Mouse (Mus musculus) neural tube, embryonic 11.5 days (tissue): ENCODE results near the gene Hfe. TPM values are rescaled to one million over a fixed set of nuclear protein-coding genes. Genes with fewer than 3 reads are reported as not detected.
"Not testable (repeated sequence)": the region's sequence is repeated elsewhere in the genome, so short reads cannot be mapped to it uniquely, and the experiment has no call there.

Experiments used
- ATAC-seq: fragments of 200-750 bp; cut with Nextera tagmentation; 2 replicates; pipeline ENCODE4 v1.8.0; 2017; ENCODE audit warnings: moderate number of reproducible peaks, mild to moderate bottlenecking, moderate TSS enrichment, moderate library complexity; ENCODE audit not compliant: insufficient read depth, low FRiP score, low TSS enrichment
- DNase-seq: peaks from one replicate; pipeline ENCODE4 v3.0.0-alpha.2; 2015; ENCODE audit warnings: low spot score
- H3K27ac ChIP-seq: fragments of 300-500 bp; sonication (generic); 2 replicates; pipeline ENCODE4 v1.5.1; 2014; ENCODE audit warnings: low read depth, mild to moderate bottlenecking, low read length
- H3K27me3 ChIP-seq: fragments of 300-500 bp; sonication (generic); 2 replicates; pipeline ENCODE4 v1.6.1; 2014; ENCODE audit warnings: mild to moderate bottlenecking, low read length, mixed read lengths; ENCODE audit not compliant: control insufficient read depth, insufficient read depth
- H3K36me3 ChIP-seq: fragments of 300-500 bp; sonication (generic); 2 replicates; pipeline ENCODE4 v1.6.1; 2014; ENCODE audit warnings: mild to moderate bottlenecking, low read length, moderate library complexity, mixed read lengths; ENCODE audit not compliant: control insufficient read depth, insufficient read depth
- H3K4me1 ChIP-seq: fragments of 300-500 bp; sonication (generic); 2 replicates; pipeline ENCODE4 v1.6.1; 2014; ENCODE audit warnings: low read length, mixed read lengths; ENCODE audit not compliant: control insufficient read depth, insufficient read depth
- H3K4me2 ChIP-seq: fragments of 300-500 bp; sonication (generic); 2 replicates; pipeline ENCODE4 v1.6.1; 2014; ENCODE audit warnings: low read depth, mild to moderate bottlenecking, moderate library complexity
- H3K4me3 ChIP-seq: fragments of 300-500 bp; sonication (generic); 2 replicates; pipeline ENCODE4 v1.5.1; 2014; ENCODE audit warnings: low read depth, low read length
- H3K9ac ChIP-seq: fragments of 300-500 bp; sonication (generic); 2 replicates; pipeline ENCODE4 v1.6.1; 2014; ENCODE audit warnings: mild to moderate bottlenecking, low read length
- H3K9me3 ChIP-seq: fragments of 300-500 bp; sonication (generic); 2 replicates; pipeline ENCODE4 v1.6.1; 2016; ENCODE audit warnings: low read length; ENCODE audit not compliant: control insufficient read depth
- WGBS: fragments of 180-500 bp; shearing (Covaris S2); extraction: QIAGEN DNeasy Blood & Tissue Kit; methylation state at CpG from one replicate; pipeline ENCODE4 v1.1.7; 2014; 5-methylcytosine and 5-hydroxymethylcytosine counted together
- polyA plus RNA-seq: library from polyadenylated mRNA; unstranded; fragments of >200 nt; fragmentation: Nextera tagmentation; extraction: Ambion mirVana; gene quantifications from 2 replicates; pipeline ENCODE4 v1.2.1, GENCODE M21; 2014

The Hfe gene
- polyA plus RNA-seq, 1 experiment from 2014 or later: 3.3 TPM

DNA sequence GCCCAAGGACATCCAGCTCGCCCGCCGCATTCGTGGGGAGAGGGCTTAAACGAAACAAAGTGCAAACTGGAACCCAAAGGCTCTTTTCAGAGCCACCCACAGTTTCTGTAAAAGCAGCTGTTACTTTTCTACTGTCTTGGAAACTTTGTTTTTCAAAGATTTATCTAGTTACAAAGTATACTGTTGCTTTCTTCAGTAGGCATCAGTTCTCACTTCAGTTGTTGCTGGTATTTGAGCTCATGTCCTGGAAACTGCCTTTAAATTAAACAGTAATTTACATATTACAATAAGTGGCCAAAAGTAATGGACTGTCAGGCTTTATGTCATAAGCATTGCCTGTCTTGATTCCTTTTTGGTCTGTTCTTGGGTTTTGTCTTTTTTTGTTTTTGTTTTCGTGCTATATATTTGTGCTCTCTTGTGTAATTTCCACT lies 42.1 kb upstream of the Hfe start:
- Histone ChIP-seq H3K36me3 (no peaks in the 10 kb centered on the region), H3K4me1 (peaks cover 9% of the 10 kb centered on the region; the same call in 1 of the 2 replicates), H3K4me3 (peak overlapping the region; percentile 34), H3K4me2 (peak overlapping the region; percentile 50), H3K9me3 (no peaks in the 10 kb centered on the region), H3K27ac (peak overlapping the region; percentile 73), H3K27me3 (no peaks in the 10 kb centered on the region), H3K9ac (peak overlapping the region; percentile 65)
- WGBS: 3% methylated on average over 6 of the region's 6 CpGs
- no peak for ATAC-seq
- no peak for DNase-seq

GRCm38 (mm10) chr13:23752067-23752741 lies 41.5 kb upstream of the Hfe start, which contains the start of gene Hist1h3b:
Hist1h3b (plus strand) TSS chr13:23752267.
- peak within 1 kb of the TSS; percentile 36 for H3K4me3 ChIP-seq
- DNase-seq: peak; percentile 93
- H3K27me3 ChIP-seq, H3K9me3 ChIP-seq, H3K4me1 ChIP-seq, H3K36me3 ChIP-seq: not testable (repeated sequence)
- H3K4me2 ChIP-seq: peak within 1 kb of the TSS; percentile 50
- WGBS: under 1% methylated on average over 15 of the region's 47 CpGs
- H3K27ac ChIP-seq: peak within 1 kb of the TSS; percentile 85
- H3K9ac ChIP-seq: peak within 1 kb of the TSS; percentile 65
- ATAC-seq: peak; percentile 87

DNA sequence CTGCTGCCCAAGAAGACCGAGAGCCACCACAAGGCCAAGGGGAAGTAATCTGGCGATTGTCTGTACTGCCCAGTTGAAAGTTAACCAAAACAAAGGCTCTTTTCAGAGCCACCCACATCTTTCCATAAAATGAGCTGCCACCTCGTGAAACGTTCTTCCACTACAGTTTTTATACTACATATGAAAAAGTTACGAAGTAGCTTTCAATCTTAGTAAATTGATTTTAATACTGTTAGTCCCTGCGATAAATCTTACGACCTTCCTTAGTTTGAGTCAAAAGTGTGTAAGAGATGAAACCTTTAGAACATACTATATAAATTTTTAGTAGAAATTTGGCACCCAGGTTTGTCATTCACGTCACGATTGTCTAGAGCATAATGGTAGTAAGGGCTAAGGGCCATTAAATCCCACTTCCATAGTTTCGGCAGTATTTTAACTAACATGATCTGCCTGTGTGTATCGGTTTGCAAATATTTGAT lies 40.9 kb upstream of the Hfe start:
- DNase-seq: no peak
- Histone ChIP-seq H3K9ac (peak overlapping the region; percentile 46), H3K4me3 (peak overlapping the region; percentile 36), H3K9me3 (no peaks in the 10 kb centered on the region), H3K36me3 (no peaks in the 10 kb centered on the region), H3K4me2 (peak overlapping the region; percentile 40), H3K27ac (peak overlapping the region; percentile 85), H3K27me3 (no peaks in the 10 kb centered on the region), H3K4me1 (peaks cover 8% of the 10 kb centered on the region; the same call in 1 of the 2 replicates)
- ATAC-seq: 0 out of 2 replicates have a peak, but pooled peaks have one; percentile 8
- 1% methylated on average over 11 of the region's 11 CpGs for WGBS

GRCm38 (mm10) chr13:23750839-23751477 lies 40.3 kb upstream of the Hfe start, which contains the start of gene Hist1h2ab:
Hist1h2ab (plus strand) TSS chr13:23751126.
- ATAC-seq: peak; percentile 35
- not testable (repeated sequence) for H3K9me3 ChIP-seq, H3K27me3 ChIP-seq, H3K4me1 ChIP-seq, H3K36me3 ChIP-seq
- under 1% methylated on average over 25 of the region's 47 CpGs for WGBS
- Histone ChIP-seq H3K4me2 (peak within 1 kb of the TSS; percentile 40), H3K4me3 (peak within 1 kb of the TSS; percentile 36), H3K9ac (peak within 1 kb of the TSS; percentile 46), H3K27ac (peak within 1 kb of the TSS; percentile 85)
- peak; percentile 82 for DNase-seq

GRCm38 (mm10) chr13:23749563-23750121 lies 39.0 kb upstream of the Hfe start:
- ATAC-seq (no peak), DNase-seq (no peak)
- H3K4me1 ChIP-seq: peaks cover 8% of the 10 kb centered on the region; the same call in 1 of the 2 replicates
- no peak overlapping the region for H3K4me3 ChIP-seq
- peak overlapping the region; percentile 42; the same call in 1 of the 2 replicates for H3K27ac ChIP-seq
- H3K36me3 ChIP-seq: no peaks in the 10 kb centered on the region
- H3K9me3 ChIP-seq: no peaks in the 10 kb centered on the region
- no peaks in the 10 kb centered on the region for H3K27me3 ChIP-seq
- 92% methylated on average over 5 of the region's 5 CpGs for WGBS
- no peak overlapping the region for H3K4me2 ChIP-seq
- H3K9ac ChIP-seq: no peak overlapping the region

DNA sequence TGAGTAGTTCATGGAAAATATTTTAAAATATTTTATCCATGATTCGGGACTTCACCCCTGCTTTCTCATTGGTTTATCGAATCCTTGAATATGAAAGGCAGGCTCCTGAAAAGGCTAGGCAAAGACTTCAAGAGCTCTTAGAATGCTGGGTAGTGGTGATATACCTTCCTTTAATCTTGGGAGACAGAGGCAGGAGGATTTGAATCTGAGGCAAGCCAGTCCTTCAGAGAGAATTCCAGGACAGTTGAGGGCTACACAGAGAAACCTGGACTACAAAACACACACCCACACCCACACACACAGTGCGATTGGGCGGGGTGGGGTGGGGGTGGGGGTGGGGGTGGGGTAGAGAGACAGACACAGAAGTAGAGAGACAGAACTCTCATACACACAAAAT lies 37.2 kb upstream of the Hfe start:
- Histone ChIP-seq H3K27me3 (no peaks in the 10 kb centered on the region), H3K9me3 (no peaks in the 10 kb centered on the region), H3K36me3 (no peaks in the 10 kb centered on the region), H3K4me3 (no peak overlapping the region), H3K9ac (peak overlapping the region; percentile 40), H3K27ac (peak overlapping the region; percentile 98), H3K4me2 (peak overlapping the region; percentile 58), H3K4me1 (peaks cover 13% of the 10 kb centered on the region; the same call in 1 of the 2 replicates)
- peak; percentile 31 for DNase-seq
- 7% methylated on average over 4 of the region's 4 CpGs for WGBS
- no peak for ATAC-seq

- H3K4me1 ChIP-seq: peaks cover 13% of the 10 kb centered on the region; the same call in 1 of the 2 replicates
- peak; percentile 36 for DNase-seq
- H3K9ac ChIP-seq: peak overlapping the region; percentile 63
- no peaks in the 10 kb centered on the region for H3K27me3 ChIP-seq
- H3K9me3 ChIP-seq: no peaks in the 10 kb centered on the region
- peak; percentile 7; the same call in 1 of the 2 replicates for ATAC-seq
- peak overlapping the region; percentile 36 for H3K4me3 ChIP-seq
- WGBS: 3% methylated on average over 10 of the region's 13 CpGs
- H3K36me3 ChIP-seq: no peaks in the 10 kb centered on the region
- H3K27ac ChIP-seq: peak overlapping the region; percentile 98
- peak overlapping the region; percentile 58 for H3K4me2 ChIP-seq
Measured at GRCm38 (mm10) chr13:23747081-23747891, 36.6 kb upstream of the Hfe start.
